Mouse (Mus musculus) right cerebral cortex, postnatal 4 days (tissue): ENCODE measurements around the gene Kremen1.

Source experiments
- DNase-seq: peaks from one replicate; pipeline ENCODE4 v3.0.0-alpha.2; 2022

Kremen1 gene

DNA sequence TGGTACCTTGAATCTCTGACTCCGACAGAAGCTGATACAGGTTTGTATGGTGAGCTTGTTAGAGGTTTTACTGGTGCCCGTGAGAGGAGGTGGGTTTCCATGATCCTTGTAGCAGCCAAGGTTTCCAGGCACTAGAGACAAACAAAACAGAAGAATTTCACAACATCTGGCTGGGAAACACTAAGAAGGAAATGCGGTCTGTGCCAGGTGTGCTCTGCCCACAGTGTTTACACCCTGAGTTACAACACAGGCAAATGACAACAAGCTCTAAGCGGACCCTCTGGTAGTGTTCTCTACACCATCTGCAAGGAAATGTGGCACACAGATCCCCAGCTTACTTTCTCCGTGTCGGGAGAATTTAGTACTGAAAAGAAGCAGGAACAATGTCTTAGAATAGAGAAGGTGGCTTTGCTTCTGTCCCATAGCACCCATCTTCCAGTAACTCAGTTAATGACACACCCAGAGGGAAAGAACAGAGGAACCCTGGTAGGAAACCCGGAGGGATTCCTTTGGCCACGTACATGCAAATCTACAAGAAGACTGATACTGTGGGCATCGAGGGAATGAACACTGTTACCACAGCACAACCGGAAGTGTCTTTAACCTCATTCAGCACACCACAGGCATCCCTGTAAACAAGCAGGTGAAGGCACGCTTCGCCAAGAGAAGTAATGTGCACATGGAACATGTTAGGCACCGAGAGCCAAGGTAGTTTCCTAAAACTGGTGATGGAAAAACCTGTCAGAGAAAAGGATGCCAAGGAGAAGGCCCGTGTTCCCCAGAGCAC, 45.8 kb downstream of the Kremen1 start:
- no peak for DNase-seq

DNA sequence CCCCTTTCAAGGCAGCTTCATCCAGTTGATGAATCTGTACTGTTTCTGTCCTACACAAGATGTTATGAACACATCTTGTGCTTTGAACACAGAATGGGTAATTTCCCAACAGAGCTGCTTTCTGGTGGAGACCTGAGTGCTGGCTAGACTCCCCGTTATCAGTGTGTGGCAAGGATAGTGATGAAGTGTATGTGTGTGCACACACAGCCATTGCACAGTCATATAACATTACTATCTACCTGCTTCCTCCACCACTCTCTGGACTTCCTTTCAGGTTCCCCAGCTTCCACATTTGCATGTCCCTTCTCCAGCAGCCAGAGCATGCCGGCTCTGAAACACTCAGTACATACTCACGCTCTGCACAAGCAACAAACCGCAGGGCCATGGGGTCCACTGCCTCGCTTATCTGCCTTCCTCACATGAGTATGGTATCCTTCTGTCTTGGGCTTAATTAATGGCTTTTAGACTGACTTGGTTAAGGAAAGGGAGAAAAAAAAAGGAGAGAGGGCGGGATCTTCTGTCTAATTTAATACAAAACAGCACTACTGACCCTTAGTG, 46.8 kb downstream of the Kremen1 start:
- no peak for DNase-seq

DNA sequence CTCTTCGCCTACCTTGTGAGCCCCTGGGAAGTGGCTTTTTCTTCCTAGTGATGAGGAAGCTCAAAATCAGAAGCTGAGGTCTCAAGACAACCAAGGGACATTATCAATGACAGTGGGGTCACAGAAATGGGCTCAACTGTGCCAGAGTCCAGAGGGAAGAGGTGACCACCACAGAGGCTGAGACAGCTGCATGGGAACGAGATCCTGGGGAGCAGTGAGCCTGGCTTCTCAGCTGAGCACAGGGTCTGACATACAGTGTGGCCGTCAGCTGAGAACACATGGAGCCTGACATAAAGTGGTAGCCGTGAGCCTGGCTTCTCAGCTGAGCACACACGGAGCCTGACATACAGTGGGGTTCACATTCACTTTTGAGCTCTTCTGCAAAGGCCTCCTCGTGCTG, 58.3 kb downstream of the Kremen1 start:
- no peak for DNase-seq

DNA sequence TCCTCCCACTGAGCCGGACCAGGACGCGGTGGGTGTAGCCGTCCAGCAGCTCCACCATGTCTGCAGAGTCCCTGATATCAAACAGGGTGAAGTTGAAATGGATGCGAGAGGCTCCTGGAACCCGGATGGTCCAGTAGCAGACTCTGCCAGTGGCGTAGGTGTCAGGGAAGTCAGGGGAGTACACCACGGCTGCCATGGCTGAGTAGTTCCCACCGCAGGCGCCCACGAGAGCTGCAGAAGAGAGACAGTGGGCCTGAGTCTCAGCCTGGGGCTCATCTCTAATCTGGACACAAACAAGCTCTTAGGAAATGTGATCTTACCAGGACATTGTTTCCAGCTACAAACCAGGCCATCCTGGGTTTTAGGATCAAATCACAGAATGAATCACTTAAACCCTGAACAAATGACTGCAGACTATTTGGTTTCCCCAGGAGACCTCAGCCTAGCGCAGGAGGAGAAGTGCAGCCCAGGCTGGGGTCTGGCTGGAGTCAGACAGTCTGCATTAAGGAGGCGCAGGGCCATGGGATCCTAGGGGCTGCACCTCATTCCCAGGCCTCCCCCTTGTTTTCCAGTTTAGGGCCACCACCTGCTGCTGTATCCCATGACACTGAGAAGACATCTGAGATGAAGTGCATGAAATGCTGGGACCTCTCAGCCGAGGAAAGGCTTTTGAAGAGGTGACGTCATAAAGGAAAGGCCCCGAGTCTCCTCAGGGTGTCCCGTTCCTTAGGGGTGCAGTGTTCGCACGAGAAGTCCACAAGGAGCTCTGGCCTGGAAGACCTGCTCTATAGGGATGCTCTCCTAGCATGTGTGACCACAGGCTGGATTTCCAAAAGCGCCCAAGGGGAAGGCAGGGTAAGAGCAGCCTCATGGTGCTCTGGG, 59.3 kb downstream of the Kremen1 start:
- DNase-seq: no peak

DNA sequence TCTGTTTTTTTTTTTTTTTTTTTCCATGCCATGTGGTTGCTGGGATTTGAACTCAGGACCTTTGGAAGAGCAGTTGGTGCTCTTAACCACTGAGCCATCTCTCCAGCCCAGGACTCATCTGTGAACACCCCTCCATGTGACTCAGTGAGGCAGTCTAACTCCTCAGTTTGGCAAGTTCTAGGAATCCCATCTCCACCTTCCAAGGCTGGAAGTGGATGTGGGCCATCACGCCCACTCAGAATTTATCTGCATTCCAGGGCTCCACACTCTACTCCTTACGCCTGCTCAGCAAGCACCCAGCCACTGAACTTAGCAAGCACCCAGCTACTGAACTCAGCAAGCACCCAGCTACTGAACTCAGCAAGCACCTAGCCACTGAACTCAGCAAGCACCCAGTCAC, 61.5 kb downstream of the Kremen1 start:
- no peak for DNase-seq

DNA sequence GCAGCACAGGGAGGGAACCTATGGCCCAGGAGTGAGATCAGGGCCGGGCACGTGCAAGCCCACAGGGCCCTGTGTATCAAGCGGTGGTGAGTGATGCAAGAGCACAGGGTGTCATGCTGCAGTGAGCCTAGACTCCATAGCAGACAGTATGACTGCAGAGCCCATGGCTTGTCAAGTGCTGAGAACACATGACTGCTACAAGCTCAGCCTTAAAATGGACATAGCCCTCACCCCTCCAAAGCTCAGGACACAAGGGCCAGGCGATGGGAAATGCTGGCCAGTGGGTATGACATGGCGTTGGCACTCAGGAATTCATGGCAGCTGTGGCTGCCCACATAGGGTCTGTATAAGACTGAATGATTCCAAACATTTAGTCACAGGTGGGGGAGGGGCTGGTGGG, 64.3 kb downstream of the Kremen1 start:
- no peak for DNase-seq

DNA sequence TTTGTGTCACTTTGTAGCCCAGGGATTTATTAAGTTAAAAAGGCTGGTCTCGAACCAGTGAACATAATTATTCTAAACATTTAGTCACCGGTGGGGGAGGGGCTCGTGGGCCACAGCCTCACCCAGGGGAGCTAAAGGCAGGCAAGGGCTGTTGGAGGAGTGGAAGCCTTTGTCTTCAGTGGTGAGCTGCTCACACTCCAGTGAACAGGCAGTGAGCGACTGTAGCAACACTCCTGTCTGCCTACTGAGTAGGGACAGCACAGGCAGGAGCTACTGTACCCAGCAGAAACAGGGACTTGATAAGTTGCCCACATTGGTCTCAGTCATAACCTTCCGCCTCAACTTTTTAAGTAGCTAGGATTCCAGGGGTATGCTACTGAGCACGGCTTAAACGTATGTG, 64.8 kb downstream of the Kremen1 start:
- DNase-seq: no peak

DNA sequence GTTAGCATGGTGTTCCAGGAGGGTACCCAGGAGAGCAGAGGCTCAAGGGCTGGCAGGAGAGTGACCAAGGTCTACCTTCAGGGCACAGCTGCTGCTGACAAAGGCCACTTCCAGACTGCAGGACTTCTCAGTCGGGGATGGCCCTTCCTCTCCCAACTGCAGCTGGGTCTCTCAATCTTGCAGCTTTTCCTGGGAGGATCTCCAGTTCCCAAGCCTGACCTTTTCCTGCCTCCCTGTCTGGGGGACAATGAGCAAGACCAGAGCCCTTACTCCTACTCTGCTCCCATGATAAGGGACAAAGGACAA, 67.8 kb downstream of the Kremen1 start:
- DNase-seq: no peak

DNA sequence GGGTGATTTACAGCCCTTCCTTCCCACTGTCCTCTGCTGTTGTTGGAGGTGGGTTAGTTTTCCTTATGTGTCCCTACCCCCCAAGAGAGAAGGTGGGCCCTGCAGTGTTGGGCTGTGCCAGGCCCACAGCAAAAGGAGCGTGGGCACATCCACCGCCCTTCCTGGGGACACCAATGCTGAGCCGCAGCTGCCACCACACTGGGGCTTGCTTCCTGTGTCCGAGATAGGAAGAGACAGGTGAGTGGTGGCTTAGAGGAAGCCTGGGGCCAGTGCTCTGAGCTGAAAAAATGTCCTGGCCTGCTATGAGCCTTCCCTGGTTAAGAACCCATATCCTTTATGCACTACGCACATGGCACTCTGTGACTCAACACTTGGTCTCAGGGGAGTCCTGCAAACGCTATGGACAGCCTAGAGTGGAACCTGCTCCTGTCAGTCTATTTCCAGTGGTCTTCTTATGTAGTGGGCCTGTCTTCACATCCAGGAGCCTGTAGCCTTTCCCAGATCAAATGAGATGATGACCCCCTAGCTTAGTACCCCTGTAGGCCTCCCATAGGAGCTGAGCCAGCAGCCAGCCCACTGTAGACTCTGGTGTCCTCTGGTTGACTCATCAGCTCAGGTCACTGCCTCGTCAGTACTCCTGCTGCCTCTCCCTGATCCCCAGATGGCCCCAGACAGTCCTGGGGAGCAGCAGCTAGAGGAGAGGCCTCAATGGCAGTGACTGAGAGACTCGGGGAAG, 68.3 kb downstream of the Kremen1 start:
- no peak for DNase-seq

DNA sequence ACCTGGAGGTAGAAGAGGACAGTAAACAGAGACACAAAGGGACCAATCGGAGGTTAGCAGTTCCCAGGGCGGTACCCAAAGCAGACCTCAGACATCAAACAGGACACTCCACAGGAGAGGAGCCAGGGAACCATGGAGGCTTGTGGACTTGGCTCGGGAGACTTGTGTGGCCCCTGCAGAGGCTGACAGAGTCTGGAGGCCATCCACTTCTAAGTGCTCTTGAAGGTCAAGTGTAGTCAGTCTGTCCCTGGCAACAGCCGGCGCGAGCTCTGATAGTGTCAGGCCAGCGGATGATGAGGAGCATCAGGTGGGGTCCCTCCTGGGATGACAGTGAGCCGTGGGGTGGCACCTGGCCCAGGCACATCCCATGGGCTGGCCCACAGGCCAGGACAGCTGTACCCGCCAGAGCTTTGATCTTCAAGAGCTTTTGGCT, 69.3 kb downstream of the Kremen1 start:
- DNase-seq: no peak

DNA sequence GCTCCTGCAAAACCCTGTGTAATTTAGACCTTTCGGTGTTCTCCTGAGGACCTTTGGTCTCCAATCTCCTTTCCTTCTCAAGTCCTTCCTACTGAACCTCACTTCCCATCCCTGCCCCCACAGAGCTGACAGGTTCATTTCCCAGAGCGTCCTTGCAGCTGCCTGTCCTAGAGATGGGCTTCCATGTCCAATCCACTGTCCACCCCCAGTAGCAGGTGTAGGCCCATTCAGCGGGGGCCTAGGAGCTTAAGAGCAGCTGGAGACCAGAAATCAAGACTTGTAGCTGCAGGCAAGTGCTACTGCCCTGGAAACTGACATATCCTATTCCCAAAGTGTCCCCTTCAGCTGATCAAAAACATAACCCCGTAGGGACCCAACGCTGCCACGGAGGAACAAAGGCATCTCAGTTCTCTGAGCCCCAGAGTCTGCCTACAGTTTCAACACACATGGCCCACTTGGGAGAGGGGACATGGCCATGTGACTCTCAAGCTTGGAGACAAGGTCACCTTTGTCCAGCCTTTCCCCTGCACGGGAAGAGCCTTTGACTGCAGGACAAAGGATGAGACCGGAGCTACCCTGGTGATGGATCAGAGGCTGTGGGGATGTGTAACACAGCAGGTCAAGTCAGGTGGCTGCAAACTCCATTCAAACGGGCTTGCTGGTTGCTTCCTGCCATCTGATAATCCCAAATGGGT, 72.0 kb downstream of the Kremen1 start:
- no peak for DNase-seq

DNA sequence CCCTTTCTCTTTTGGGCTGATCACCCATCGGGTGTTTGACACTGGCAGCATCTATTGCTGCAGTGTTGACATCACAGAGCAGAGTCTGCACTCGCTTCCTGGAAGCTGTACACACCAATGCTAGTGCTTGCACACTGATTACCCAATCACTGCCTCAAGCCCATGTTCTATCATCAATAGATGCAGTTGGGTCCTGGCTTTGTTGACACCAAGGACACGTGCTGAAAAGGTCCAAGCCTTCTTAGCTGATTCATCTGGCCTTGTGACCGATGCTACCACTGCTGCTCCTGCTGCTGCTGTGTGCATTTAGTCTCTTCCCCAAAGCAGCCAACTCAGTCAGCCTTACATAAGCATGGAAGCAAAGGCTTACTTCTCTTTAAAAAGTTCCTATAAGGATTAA, 73.2 kb downstream of the Kremen1 start:
- DNase-seq: no peak

DNA sequence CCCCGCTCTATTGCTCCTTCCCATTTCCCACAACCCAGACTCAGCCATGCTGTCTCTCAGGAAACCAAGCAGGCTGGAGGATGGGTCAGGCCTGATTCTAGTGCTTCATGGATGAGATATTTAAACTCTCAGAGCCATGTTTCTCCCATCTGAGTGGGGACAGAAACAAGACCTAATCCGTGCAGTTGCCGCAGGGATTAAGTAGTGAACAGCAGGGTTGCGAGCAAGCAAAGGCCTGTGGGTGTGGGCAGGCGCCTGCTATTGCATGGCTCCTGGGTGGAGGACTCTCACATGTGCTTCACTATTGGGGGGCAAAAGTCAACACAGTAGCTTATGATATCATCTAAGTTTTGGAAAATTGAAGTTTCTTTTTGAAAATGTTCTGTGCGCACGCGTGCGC, 76.5 kb downstream of the Kremen1 start:
- no peak for DNase-seq

DNA sequence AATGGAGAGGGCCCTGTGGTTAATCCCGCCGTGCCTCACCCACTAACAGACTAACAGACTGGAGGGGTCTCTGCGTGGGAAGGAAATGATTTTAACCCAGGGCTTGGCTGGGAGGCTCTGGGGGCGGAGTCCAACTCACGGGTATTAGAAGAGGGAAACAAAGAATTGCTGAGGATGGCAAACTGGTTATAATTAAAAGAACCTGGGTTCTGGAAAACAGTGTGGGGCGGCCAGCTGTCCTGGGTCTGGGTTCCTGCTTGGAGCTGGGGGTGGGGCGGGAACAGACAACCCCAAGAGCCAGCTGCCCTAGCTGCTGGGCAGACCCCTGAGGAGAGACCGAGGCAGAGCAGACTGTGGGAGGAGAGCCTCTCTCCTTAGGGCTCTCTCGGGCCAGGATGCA, 77.1 kb downstream of the Kremen1 start:
- DNase-seq: no peak

DNA sequence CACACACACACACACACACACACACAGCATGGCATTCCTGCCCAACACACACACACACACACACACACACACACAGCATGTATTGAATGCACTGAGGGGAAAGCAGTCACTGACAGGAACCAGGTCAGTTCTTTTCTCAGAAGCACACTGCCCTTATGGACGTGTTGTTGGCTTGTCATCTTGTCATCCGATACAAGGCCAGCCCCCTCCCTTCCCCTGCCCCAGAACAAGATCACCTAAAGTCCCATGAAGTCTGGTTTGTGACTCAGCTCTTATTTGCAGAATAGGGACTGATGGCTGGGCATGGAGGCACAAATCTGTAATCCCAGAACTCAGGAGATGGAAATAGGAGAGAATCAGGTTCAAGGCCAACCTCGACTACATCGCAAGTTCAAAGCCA, 78.5 kb downstream of the Kremen1 start:
- no peak for DNase-seq

DNA sequence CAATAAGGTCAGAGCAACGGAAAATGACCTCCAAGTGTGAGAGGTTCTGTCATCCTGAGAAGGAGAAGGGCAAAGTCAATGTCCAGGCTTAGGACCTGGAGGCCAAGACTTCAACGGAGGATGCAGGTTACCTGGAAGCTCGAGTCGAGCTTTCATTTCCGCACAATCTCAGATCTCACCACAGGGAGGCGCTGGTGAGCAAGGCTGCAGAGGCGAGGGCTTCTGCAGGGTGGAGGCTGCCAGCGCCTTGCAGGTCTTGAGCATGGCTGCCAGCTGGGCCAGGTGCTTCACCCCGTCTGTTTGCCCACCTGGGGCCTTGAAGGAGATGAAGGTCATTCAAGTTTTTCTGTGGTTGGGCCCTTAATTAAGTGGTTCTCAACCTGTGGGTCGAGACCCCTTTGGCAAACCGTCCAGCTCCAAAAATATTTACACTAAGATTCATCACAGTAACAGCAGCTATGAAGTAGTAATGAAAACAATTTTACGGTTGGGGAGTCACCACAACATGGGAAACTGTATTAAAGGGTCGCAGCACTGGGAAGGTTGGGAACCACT, 79.4 kb downstream of the Kremen1 start:
- DNase-seq: peak; percentile 84

DNA sequence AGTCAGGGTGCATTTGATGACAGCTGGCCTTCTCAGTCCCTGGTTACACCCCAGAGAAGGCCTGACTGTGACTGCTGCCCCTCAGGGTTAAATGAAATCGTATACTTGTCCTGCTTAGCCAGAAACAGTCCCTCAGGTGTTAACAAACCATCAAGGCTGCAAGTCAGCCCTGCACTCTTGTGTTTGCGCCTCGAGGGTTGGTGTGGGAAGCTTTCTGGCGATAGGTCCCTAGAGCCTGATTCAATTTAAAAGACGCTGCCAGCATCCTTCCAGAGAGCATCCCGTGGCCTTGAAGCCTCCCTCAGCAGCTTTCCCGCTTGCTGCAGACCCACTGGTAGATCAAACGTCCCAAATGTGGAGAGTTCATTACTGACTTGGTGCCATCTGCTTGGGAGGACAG, 82.0 kb downstream of the Kremen1 start:
- DNase-seq: no peak

DNA sequence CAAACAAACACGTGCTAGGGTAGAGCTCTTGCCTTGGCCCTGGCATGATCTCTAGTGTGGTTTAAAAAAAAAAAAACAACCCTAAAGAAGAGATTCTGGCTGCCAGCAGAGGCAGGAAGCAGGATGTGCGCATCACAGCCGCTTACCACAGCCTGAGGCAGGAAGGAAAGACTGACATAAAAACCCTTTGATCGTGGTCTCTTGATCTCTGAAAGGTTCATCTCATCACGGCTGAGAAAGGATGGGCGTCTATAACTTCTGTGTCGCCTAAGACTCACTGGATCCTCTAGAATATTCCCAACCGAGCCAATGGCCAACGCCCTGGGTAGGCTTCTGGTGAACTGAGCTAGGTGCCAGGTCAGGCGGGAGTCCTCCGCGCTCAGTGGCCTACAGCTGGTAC, 84.2 kb downstream of the Kremen1 start:
- no peak for DNase-seq

DNA sequence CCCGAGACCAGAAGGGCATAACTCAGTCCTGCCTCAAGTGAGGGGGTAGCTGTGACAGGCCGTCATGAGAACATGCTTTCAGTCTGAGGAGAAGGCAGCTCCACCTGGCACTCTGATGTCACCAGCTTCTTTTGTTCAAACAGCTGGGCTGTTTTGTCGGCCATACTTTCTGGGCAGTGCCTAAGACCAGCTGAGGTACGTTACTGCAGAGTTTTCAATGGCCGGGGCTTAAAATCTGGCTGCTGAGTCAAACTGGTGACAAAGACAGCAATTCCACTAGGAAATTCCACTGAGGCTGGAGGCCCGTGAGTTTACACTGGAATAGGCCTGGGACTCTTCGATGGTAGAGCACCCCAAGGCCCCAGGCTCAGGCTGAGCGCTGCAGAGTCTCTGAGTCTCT, 84.7 kb downstream of the Kremen1 start:
- no peak for DNase-seq

DNA sequence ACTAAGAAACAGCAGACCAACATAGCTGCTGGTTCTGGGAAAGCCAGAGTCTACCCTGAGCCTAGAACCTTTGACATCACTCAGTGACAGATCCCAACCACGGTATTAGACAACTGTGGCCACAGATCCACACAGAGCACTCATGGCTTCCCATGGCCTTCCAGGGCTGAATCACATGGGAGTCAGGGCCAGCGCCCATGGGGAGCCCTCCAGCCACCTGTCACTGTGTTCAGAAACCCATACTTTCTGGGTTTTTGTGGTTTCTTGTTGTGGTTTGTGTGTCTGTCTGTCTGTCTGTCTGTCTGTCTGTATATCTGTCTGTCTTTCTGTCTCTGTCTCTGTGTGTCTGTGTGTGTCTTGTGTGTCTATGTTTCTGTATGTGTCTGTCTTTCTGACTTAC, 85.5 kb downstream of the Kremen1 start:
- DNase-seq: no peak

DNA sequence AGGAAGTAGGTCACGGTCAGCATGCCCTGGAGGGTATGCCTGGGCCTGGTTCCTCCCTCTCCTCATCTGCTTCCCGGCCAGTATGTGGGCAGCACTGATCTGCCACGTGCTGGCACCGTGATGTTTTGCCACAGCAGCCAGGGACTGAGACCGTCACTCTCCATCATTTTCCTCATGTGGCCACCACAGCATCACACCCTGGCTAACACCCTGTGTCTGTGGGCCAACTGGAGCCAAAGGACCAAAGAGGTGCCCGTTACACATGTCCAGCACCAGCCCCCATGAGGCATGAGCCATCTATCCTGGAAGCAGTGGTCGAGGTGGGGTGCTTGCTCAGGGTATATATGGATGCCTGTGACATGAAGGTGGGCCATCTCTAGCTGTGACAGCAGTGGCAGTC, 86.2 kb downstream of the Kremen1 start:
- no peak for DNase-seq

DNA sequence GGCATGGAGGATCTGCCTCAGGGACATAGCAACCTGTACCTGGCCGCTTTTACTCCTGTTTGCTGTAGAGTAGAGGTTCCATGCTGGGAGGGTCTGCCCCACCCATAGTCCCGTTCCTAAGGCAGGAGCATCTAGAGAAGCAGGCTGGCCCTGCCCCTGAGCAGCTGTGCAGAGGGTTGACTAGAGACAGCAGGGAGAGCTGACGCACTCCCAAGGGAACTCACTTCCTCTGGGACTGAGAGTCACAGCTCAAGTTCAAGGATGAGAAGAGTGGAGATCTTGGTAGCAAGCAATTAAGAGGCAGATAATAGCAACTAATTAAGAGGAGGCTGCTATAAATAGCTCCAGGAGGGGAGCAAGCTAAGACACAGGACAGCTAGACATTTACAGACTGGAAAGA, 88.5 kb downstream of the Kremen1 start:
- DNase-seq: no peak

DNA sequence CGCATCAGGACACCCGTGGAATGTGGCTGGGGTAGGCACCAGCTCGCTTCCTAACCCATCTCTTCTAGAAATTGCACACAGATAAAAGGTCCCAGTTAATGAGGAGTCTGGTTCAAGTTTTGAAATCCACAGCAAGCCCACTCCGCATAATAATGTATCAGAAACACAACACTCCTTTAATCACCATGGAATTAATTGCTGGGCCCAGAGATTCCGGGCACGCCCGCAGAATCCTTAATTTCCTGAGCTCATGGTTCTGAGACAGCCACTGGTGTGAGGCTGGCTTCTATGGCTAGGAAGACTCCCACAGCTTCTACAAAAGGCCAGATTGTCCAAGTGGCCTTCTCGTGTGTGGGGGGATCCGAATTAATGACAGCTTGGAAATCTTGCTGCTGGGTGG, 94.0 kb downstream of the Kremen1 start:
- DNase-seq: peak; percentile 34
